Mouse (Mus musculus): Measurements from ENCODE around the gene Gimap5. TPM values are rescaled to one million over a fixed set of nuclear protein-coding genes. Genes with fewer than 3 reads are reported as not detected.

Gene Gimap5
- polyA plus RNA-seq, 1 experiment from 2014 or later: 0.71 TPM

- Histone ChIP-seq H3K4me3 (replicated peaks; ENCODE audit: low read depth, low read length) (no peak overlapping the region), H3K27me3 (ENCODE audit: control insufficient read depth, insufficient read depth, low read length) (no peaks in the 10 kb centered on the region), H3K4me1 (ENCODE audit: control insufficient read depth, insufficient read depth, low read length) (no peaks in the 10 kb centered on the region), H3K36me3 (ENCODE audit: control insufficient read depth, insufficient read depth, low read length) (no peaks in the 10 kb centered on the region), H3K27ac (replicated peaks; ENCODE audit: low read depth, low read length) (no peak overlapping the region), H3K9ac (replicated peaks; ENCODE audit: low read length) (no peak overlapping the region), H3K9me3 (ENCODE audit: control insufficient read depth, low read length) (no peaks in the 10 kb centered on the region), H3K4me2 (ENCODE audit: low read length) (no peak overlapping the region)
- ATAC-seq (ENCODE audit: low FRiP score, low TSS enrichment) (no peak), DNase-seq (no peak)
These were observed 41.9 kb upstream of the Gimap5 start for GRCm38 (mm10) chr6:48704146-48704545.

GRCm38 (mm10) chr6:48706130-48706529 lies 39.9 kb upstream of the Gimap5 start:
- no peak overlapping the region for H3K4me3 ChIP-seq (replicated peaks; ENCODE audit: low read depth, low read length)
- no peak overlapping the region for H3K9ac ChIP-seq (replicated peaks; ENCODE audit: low read length)
- no peaks in the 10 kb centered on the region for H3K27me3 ChIP-seq (ENCODE audit: control insufficient read depth, insufficient read depth, low read length)
- H3K27ac ChIP-seq (replicated peaks; ENCODE audit: low read depth, low read length): no peak overlapping the region
- WGBS: 40% methylated on average over 3 of the region's 3 CpGs
- H3K4me2 ChIP-seq (ENCODE audit: low read length): no peak overlapping the region
- H3K36me3 ChIP-seq (ENCODE audit: control insufficient read depth, insufficient read depth, low read length): no peaks in the 10 kb centered on the region
- no peak for DNase-seq
- ATAC-seq (ENCODE audit: low FRiP score, low TSS enrichment): no peak
- H3K4me1 ChIP-seq (ENCODE audit: control insufficient read depth, insufficient read depth, low read length): no peaks in the 10 kb centered on the region
- H3K9me3 ChIP-seq (ENCODE audit: control insufficient read depth, low read length): no peaks in the 10 kb centered on the region

- no peaks in the 10 kb centered on the region for H3K27me3 ChIP-seq (ENCODE audit: control insufficient read depth, insufficient read depth, low read length)
- no peak within 1 kb of the TSS for H3K9ac ChIP-seq (replicated peaks; ENCODE audit: low read length)
- H3K27ac ChIP-seq (replicated peaks; ENCODE audit: low read depth, low read length): no peak within 1 kb of the TSS
- ATAC-seq (ENCODE audit: low FRiP score, low TSS enrichment): no peak
- H3K9me3 ChIP-seq (ENCODE audit: control insufficient read depth, low read length): no peaks in the 10 kb centered on the region
- H3K4me3 ChIP-seq (replicated peaks; ENCODE audit: low read depth, low read length): no peak within 1 kb of the TSS
- no peak for DNase-seq
- H3K4me2 ChIP-seq (ENCODE audit: low read length): no peak within 1 kb of the TSS
- H3K4me1 ChIP-seq (ENCODE audit: control insufficient read depth, insufficient read depth, low read length): no peaks in the 10 kb centered on the region
- no peaks in the 10 kb centered on the region for H3K36me3 ChIP-seq (ENCODE audit: control insufficient read depth, insufficient read depth, low read length)
- 66% methylated on average over 2 of the region's 2 CpGs for WGBS
These were observed 27.5 kb upstream of the Gimap5 start, which contains the start of the genes Gm28053 and Gimap7 for GRCm38 (mm10) chr6:48718455-48718854. Gene Gm28053, plus strand, starts transcription at chr6:48718607. Gene Gimap7, plus strand, starts transcription at chr6:48718621.

GRCm38 (mm10) chr6:48720326-48720725 lies 25.7 kb upstream of the Gimap5 start:
- Histone ChIP-seq H3K27ac (replicated peaks; ENCODE audit: low read depth, low read length) (no peak overlapping the region), H3K4me1 (ENCODE audit: control insufficient read depth, insufficient read depth, low read length) (no peaks in the 10 kb centered on the region), H3K36me3 (ENCODE audit: control insufficient read depth, insufficient read depth, low read length) (no peaks in the 10 kb centered on the region), H3K4me3 (replicated peaks; ENCODE audit: low read depth, low read length) (no peak overlapping the region), H3K27me3 (ENCODE audit: control insufficient read depth, insufficient read depth, low read length) (no peaks in the 10 kb centered on the region), H3K9ac (replicated peaks; ENCODE audit: low read length) (no peak overlapping the region), H3K4me2 (ENCODE audit: low read length) (no peak overlapping the region), H3K9me3 (ENCODE audit: control insufficient read depth, low read length) (no peaks in the 10 kb centered on the region)
- no peak for ATAC-seq (ENCODE audit: low FRiP score, low TSS enrichment)
- no peak for DNase-seq
- WGBS: 89% methylated on average over 4 of the region's 4 CpGs

GRCm38 (mm10) chr6:48723468-48723867 lies 22.5 kb upstream of the Gimap5 start:
- H3K9me3 ChIP-seq (ENCODE audit: control insufficient read depth, low read length): no peaks in the 10 kb centered on the region
- no peaks in the 10 kb centered on the region for H3K36me3 ChIP-seq (ENCODE audit: control insufficient read depth, insufficient read depth, low read length)
- WGBS: 88% methylated on average over 8 of the region's 8 CpGs

GRCm38 (mm10) chr6:48725476-48725875 lies 20.5 kb upstream of the Gimap5 start:
- H3K9me3 ChIP-seq (ENCODE audit: control insufficient read depth, low read length): no peaks in the 10 kb centered on the region
- peak; percentile 31 for DNase-seq
- H3K27ac ChIP-seq (replicated peaks; ENCODE audit: low read depth, low read length): no peak overlapping the region
- ATAC-seq (ENCODE audit: low FRiP score, low TSS enrichment): no peak
- 0% methylated on average over 1 of the region's 1 CpGs for WGBS
- H3K4me1 ChIP-seq (ENCODE audit: control insufficient read depth, insufficient read depth, low read length): 0 out of 2 replicates have a peak, but pooled peaks cover 4% of the 10 kb centered on the region
- no peak overlapping the region for H3K4me2 ChIP-seq (ENCODE audit: low read length)
- H3K4me3 ChIP-seq (replicated peaks; ENCODE audit: low read depth, low read length): no peak overlapping the region
- H3K27me3 ChIP-seq (ENCODE audit: control insufficient read depth, insufficient read depth, low read length): no peaks in the 10 kb centered on the region
- H3K9ac ChIP-seq (replicated peaks; ENCODE audit: low read length): no peak overlapping the region
- no peaks in the 10 kb centered on the region for H3K36me3 ChIP-seq (ENCODE audit: control insufficient read depth, insufficient read depth, low read length)

More at GRCm38 (mm10) chr6:48723468-48723867, 22.5 kb upstream of the Gimap5 start:
- no peak for DNase-seq
- 0 out of 2 replicates have a peak, but pooled peaks cover 4% of the 10 kb centered on the region for H3K4me1 ChIP-seq (ENCODE audit: control insufficient read depth, insufficient read depth, low read length)
- ATAC-seq (ENCODE audit: low FRiP score, low TSS enrichment): no peak
- no peak overlapping the region for H3K9ac ChIP-seq (replicated peaks; ENCODE audit: low read length)
- no peak overlapping the region for H3K4me2 ChIP-seq (ENCODE audit: low read length)
- no peaks in the 10 kb centered on the region for H3K27me3 ChIP-seq (ENCODE audit: control insufficient read depth, insufficient read depth, low read length)
- no peak overlapping the region for H3K4me3 ChIP-seq (replicated peaks; ENCODE audit: low read depth, low read length)
- H3K27ac ChIP-seq (replicated peaks; ENCODE audit: low read depth, low read length): no peak overlapping the region

- ATAC-seq (ENCODE audit: low FRiP score, low TSS enrichment) (no peak), DNase-seq (no peak)
- Histone ChIP-seq H3K9ac (replicated peaks; ENCODE audit: low read length) (no peak overlapping the region), H3K36me3 (ENCODE audit: control insufficient read depth, insufficient read depth, low read length) (no peaks in the 10 kb centered on the region), H3K9me3 (ENCODE audit: control insufficient read depth, low read length) (no peaks in the 10 kb centered on the region), H3K4me2 (ENCODE audit: low read length) (no peak overlapping the region), H3K4me1 (ENCODE audit: control insufficient read depth, insufficient read depth, low read length) (0 out of 2 replicates have a peak, but pooled peaks cover 4% of the 10 kb centered on the region), H3K27me3 (ENCODE audit: control insufficient read depth, insufficient read depth, low read length) (no peaks in the 10 kb centered on the region), H3K27ac (replicated peaks; ENCODE audit: low read depth, low read length) (no peak overlapping the region), H3K4me3 (replicated peaks; ENCODE audit: low read depth, low read length) (no peak overlapping the region)
- 94% methylated on average over 5 of the region's 5 CpGs for WGBS
These were observed 18.2 kb upstream of the Gimap5 start for GRCm38 (mm10) chr6:48727761-48728160.

- H3K36me3 ChIP-seq (ENCODE audit: control insufficient read depth, insufficient read depth, low read length): no peaks in the 10 kb centered on the region
These were observed 13.1 kb upstream of the Gimap5 start for GRCm38 (mm10) chr6:48732864-48733304.

GRCm38 (mm10) chr6:48733660-48734059 lies 12.3 kb upstream of the Gimap5 start:
- DNase-seq: no peak
- WGBS: 83% methylated on average over 1 of the region's 1 CpGs
- no peak overlapping the region for H3K4me2 ChIP-seq (ENCODE audit: low read length)
- H3K27me3 ChIP-seq (ENCODE audit: control insufficient read depth, insufficient read depth, low read length): no peaks in the 10 kb centered on the region
- no peaks in the 10 kb centered on the region for H3K36me3 ChIP-seq (ENCODE audit: control insufficient read depth, insufficient read depth, low read length)
- no peaks in the 10 kb centered on the region for H3K9me3 ChIP-seq (ENCODE audit: control insufficient read depth, low read length)
- no peaks in the 10 kb centered on the region for H3K4me1 ChIP-seq (ENCODE audit: control insufficient read depth, insufficient read depth, low read length)
- no peak overlapping the region for H3K27ac ChIP-seq (replicated peaks; ENCODE audit: low read depth, low read length)
- no peak overlapping the region for H3K4me3 ChIP-seq (replicated peaks; ENCODE audit: low read depth, low read length)
- no peak overlapping the region for H3K9ac ChIP-seq (replicated peaks; ENCODE audit: low read length)
- ATAC-seq (ENCODE audit: low FRiP score, low TSS enrichment): no peak

More at GRCm38 (mm10) chr6:48732864-48733304, 13.1 kb upstream of the Gimap5 start:
- no peak for DNase-seq
- H3K4me3 ChIP-seq (replicated peaks; ENCODE audit: low read depth, low read length): no peak overlapping the region
- H3K9ac ChIP-seq (replicated peaks; ENCODE audit: low read length): no peak overlapping the region
- H3K4me2 ChIP-seq (ENCODE audit: low read length): no peak overlapping the region
- WGBS: 62% methylated on average over 8 of the region's 8 CpGs
- H3K9me3 ChIP-seq (ENCODE audit: control insufficient read depth, low read length): no peaks in the 10 kb centered on the region
- H3K4me1 ChIP-seq (ENCODE audit: control insufficient read depth, insufficient read depth, low read length): no peaks in the 10 kb centered on the region
- no peak for ATAC-seq (ENCODE audit: low FRiP score, low TSS enrichment)
- no peak overlapping the region for H3K27ac ChIP-seq (replicated peaks; ENCODE audit: low read depth, low read length)
- no peaks in the 10 kb centered on the region for H3K27me3 ChIP-seq (ENCODE audit: control insufficient read depth, insufficient read depth, low read length)

Data from midbrain, embryonic 14.5 days (tissue).